Mouse (Mus musculus) gastrocnemius, postnatal 25 days (tissue): ENCODE measurements around the gene Olfr846. TPM values are rescaled to one million over a fixed set of nuclear protein-coding genes. Genes with fewer than 3 reads are reported as not detected.

Experiments used
- DNase-seq: peaks from one replicate; pipeline ENCODE4 v3.0.0; 2022
- long read RNA-seq, 2 experiments: library from polyadenylated mRNA; stranded (forward); transcript quantifications; one replicate each; pipeline ENCODE4 v2.0.0; 2021
- total RNA-seq, 2 experiments: library from RNA; stranded (reverse); gene quantifications; 1 replicate in 1 of 2; 2 replicates in 1 of 2; pipeline ENCODE4 v1.2.3; 2021

The Olfr846 gene
- not detected for total RNA-seq
- long read RNA-seq, experiment 1, result 0 reads
- long read RNA-seq, experiment 2, result 0 reads

- no peak for DNase-seq
Observed at GRCm38 (mm10) chr9:19363905-19364304, at the start of gene Olfr846. Gene Olfr846, minus strand, starts transcription at chr9:19364005.

GRCm38 (mm10) chr9:19378569-19378968 is 14.8 kb upstream of the Olfr846 start, which contains the start of gene Olfr847:
Gene Olfr847, minus strand, starts transcription at chr9:19378669.
- DNase-seq, result no peak

- no peak for DNase-seq
Observed at GRCm38 (mm10) chr9:19336157-19336556, 27.6 kb downstream of the Olfr846 start, which contains the start of gene Olfr845. Gene Olfr845, plus strand, starts transcription at chr9:19336457.

GRCm38 (mm10) chr9:19316047-19316446 is 47.8 kb downstream of the Olfr846 start, which contains the start of gene Olfr844:
Gene Olfr844, plus strand, starts transcription at chr9:19316347.
- no peak for DNase-seq

Other genes with a start within 250 kb of the Olfr846 start
- not detected for gene Olfr836, start 243.6 kb downstream of the Olfr846 start, total RNA-seq
- gene Olfr837, start 227.7 kb downstream of the Olfr846 start, total RNA-seq, result not detected
- not detected for gene Olfr839-ps1, start 186.7 kb downstream of the Olfr846 start, total RNA-seq
- gene Olfr843, start 112.0 kb downstream of the Olfr846 start, total RNA-seq, result not detected
- not detected for gene Olfr844, start 47.7 kb downstream of the Olfr846 start, total RNA-seq
- not detected for gene Olfr845, start 27.5 kb downstream of the Olfr846 start, total RNA-seq
- gene Olfr847, start 14.7 kb upstream of the Olfr846 start, total RNA-seq, result not detected
- gene Olfr849, start 76.3 kb upstream of the Olfr846 start, total RNA-seq, result not detected
- gene Olfr850, start 114.2 kb upstream of the Olfr846 start, total RNA-seq, result not detected
- gene Olfr851, start 129.3 kb upstream of the Olfr846 start, total RNA-seq, result not detected
- not detected for gene Olfr853, start 177.1 kb upstream of the Olfr846 start, total RNA-seq
- gene Olfr854, start 203.4 kb upstream of the Olfr846 start, total RNA-seq, result not detected
- gene Olfr855, start 218.6 kb upstream of the Olfr846 start, total RNA-seq, result not detected